Mouse (Mus musculus): ENCODE measurements around the gene Phactr1. TPM values are rescaled to one million over a fixed set of nuclear protein-coding genes. Genes with fewer than 3 reads are reported as not detected.

The Phactr1 gene
- polyA plus RNA-seq, 1 experiment from 2014 or later = 32.4 TPM

GRCm38 (mm10) chr13:42956327-42956726 lies 275.9 kb downstream of the Phactr1 start:
- 72% methylated on average over 10 of the region's 10 CpGs for WGBS
- no peak for ATAC-seq (replicated peaks; ENCODE audit: low FRiP score, low read depth)
- Histone ChIP-seq H3K27ac (no peak overlapping the region), H3K9ac (ENCODE audit: low read depth, low read length) (no peak overlapping the region), H3K36me3 (ENCODE audit: insufficient read depth, low read length) (no peaks in the 10 kb centered on the region), H3K27me3 (ENCODE audit: insufficient read depth, low read length) (no peaks in the 10 kb centered on the region), H3K4me2 (ENCODE audit: low read length) (no peak overlapping the region), H3K4me3 (replicated peaks; ENCODE audit: low read depth, low read length) (no peak overlapping the region), H3K4me1 (replicated peaks; ENCODE audit: insufficient read depth, low read length) (no peaks in the 10 kb centered on the region), H3K9me3 (replicated peaks; ENCODE audit: low read length) (no peaks in the 10 kb centered on the region)
- no peak for DNase-seq (ENCODE audit: low spot score)
- no peak for TF ChIP-seq CTCF (IDR thresholded peaks at IDR 0.05; ENCODE audit: low read depth)

- peak; percentile 41 for DNase-seq (ENCODE audit: low spot score)
Observed at GRCm38 (mm10) chr13:42957856-42958255, 277.4 kb downstream of the Phactr1 start.

GRCm38 (mm10) chr13:42958867-42959266 lies 278.4 kb downstream of the Phactr1 start:
- H3K27me3 ChIP-seq (ENCODE audit: insufficient read depth, low read length) = no peaks in the 10 kb centered on the region
- no peaks in the 10 kb centered on the region for H3K9me3 ChIP-seq (replicated peaks; ENCODE audit: low read length)
- no peaks in the 10 kb centered on the region for H3K4me1 ChIP-seq (replicated peaks; ENCODE audit: insufficient read depth, low read length)
- no peak for TF ChIP-seq CTCF (IDR thresholded peaks at IDR 0.05; ENCODE audit: low read depth)
- no peak for DNase-seq (ENCODE audit: low spot score)
- no peak overlapping the region for H3K27ac ChIP-seq
- WGBS = 88% methylated on average over 2 of the region's 2 CpGs
- no peak overlapping the region for H3K4me3 ChIP-seq (replicated peaks; ENCODE audit: low read depth, low read length)
- no peak for ATAC-seq (replicated peaks; ENCODE audit: low FRiP score, low read depth)
- H3K36me3 ChIP-seq (ENCODE audit: insufficient read depth, low read length) = no peaks in the 10 kb centered on the region
- no peak overlapping the region for H3K4me2 ChIP-seq (ENCODE audit: low read length)
- H3K9ac ChIP-seq (ENCODE audit: low read depth, low read length) = no peak overlapping the region

More at GRCm38 (mm10) chr13:42957856-42958255, 277.4 kb downstream of the Phactr1 start:
- Histone ChIP-seq H3K9me3 (replicated peaks; ENCODE audit: low read length) (no peaks in the 10 kb centered on the region), H3K27ac (no peak overlapping the region), H3K36me3 (ENCODE audit: insufficient read depth, low read length) (no peaks in the 10 kb centered on the region), H3K27me3 (ENCODE audit: insufficient read depth, low read length) (no peaks in the 10 kb centered on the region), H3K4me3 (replicated peaks; ENCODE audit: low read depth, low read length) (no peak overlapping the region), H3K9ac (ENCODE audit: low read depth, low read length) (no peak overlapping the region), H3K4me1 (replicated peaks; ENCODE audit: insufficient read depth, low read length) (no peaks in the 10 kb centered on the region), H3K4me2 (ENCODE audit: low read length) (no peak overlapping the region)
- TF ChIP-seq CTCF (IDR thresholded peaks at IDR 0.05; ENCODE audit: low read depth) = no peak
- no peak for ATAC-seq (replicated peaks; ENCODE audit: low FRiP score, low read depth)
- 55% methylated on average over 7 of the region's 7 CpGs for WGBS

DNA sequence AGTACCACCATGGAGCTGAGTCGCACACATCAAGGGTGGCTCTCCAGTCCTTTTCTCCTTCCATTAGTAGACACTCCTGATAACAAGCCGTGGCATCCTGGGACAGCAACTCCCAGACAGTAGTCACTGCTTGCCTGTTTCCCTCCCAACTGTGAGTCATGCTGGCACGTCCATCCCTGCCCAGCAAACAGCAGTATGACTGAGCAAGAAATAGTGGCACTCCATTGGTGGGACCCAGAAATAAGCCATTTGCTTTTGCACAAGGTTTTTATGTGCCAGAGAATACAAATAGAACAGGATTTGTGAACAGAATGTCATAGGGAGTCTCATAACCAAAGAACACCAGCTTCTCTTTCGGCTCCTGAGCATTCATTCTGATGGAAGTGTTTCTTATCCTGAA lies 281.1 kb downstream of the Phactr1 start:
- H3K36me3 ChIP-seq (ENCODE audit: insufficient read depth, low read length) = no peaks in the 10 kb centered on the region
- H3K4me3 ChIP-seq (replicated peaks; ENCODE audit: low read depth, low read length) = no peak overlapping the region
- H3K4me2 ChIP-seq (ENCODE audit: low read length) = no peak overlapping the region
- no peaks in the 10 kb centered on the region for H3K27me3 ChIP-seq (ENCODE audit: insufficient read depth, low read length)
- no peak for TF ChIP-seq CTCF (IDR thresholded peaks at IDR 0.05; ENCODE audit: low read depth)
- H3K27ac ChIP-seq = no peak overlapping the region
- no peak for DNase-seq (ENCODE audit: low spot score)
- no peak overlapping the region for H3K9ac ChIP-seq (ENCODE audit: low read depth, low read length)
- H3K4me1 ChIP-seq (replicated peaks; ENCODE audit: insufficient read depth, low read length) = no peaks in the 10 kb centered on the region
- no peak for ATAC-seq (replicated peaks; ENCODE audit: low FRiP score, low read depth)
- 90% methylated on average over 4 of the region's 4 CpGs for WGBS
- H3K9me3 ChIP-seq (replicated peaks; ENCODE audit: low read length) = no peaks in the 10 kb centered on the region

GRCm38 (mm10) chr13:42968537-42968936 lies 288.1 kb downstream of the Phactr1 start:
- TF ChIP-seq CTCF (IDR thresholded peaks at IDR 0.05; ENCODE audit: low read depth) = no peak
- Histone ChIP-seq H3K9me3 (replicated peaks; ENCODE audit: low read length) (no peaks in the 10 kb centered on the region), H3K4me2 (ENCODE audit: low read length) (no peak overlapping the region), H3K27me3 (ENCODE audit: insufficient read depth, low read length) (no peaks in the 10 kb centered on the region), H3K9ac (ENCODE audit: low read depth, low read length) (no peak overlapping the region), H3K36me3 (ENCODE audit: insufficient read depth, low read length) (no peaks in the 10 kb centered on the region), H3K27ac (no peak overlapping the region), H3K4me1 (replicated peaks; ENCODE audit: insufficient read depth, low read length) (no peaks in the 10 kb centered on the region), H3K4me3 (replicated peaks; ENCODE audit: low read depth, low read length) (no peak overlapping the region)
- WGBS = 53% methylated on average over 4 of the region's 4 CpGs
- DNase-seq (ENCODE audit: low spot score) (no peak), ATAC-seq (replicated peaks; ENCODE audit: low FRiP score, low read depth) (no peak)

DNA sequence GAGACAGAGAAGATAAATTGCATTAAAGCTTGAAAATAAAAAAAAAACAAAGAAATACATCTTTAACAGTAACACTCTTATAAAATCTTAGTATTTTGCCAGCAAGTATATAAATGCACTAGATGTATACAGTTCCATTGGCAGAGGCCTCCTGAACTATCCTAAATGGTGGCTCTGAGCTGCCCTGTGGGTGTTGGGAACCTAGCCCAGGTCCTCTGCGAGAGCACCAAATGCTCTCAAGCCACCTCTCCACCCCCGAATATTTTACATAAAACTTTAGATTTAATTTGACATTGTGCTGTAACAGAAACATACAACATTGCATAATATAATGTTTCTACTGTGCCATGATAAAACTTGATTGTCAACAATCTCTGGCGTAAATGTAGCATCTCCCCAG lies 293.1 kb downstream of the Phactr1 start:
- DNase-seq (ENCODE audit: low spot score) = no peak
- Histone ChIP-seq H3K4me3 (replicated peaks; ENCODE audit: low read depth, low read length) (no peak overlapping the region), H3K9ac (ENCODE audit: low read depth, low read length) (no peak overlapping the region), H3K4me1 (replicated peaks; ENCODE audit: insufficient read depth, low read length) (no peaks in the 10 kb centered on the region), H3K4me2 (ENCODE audit: low read length) (no peak overlapping the region), H3K9me3 (replicated peaks; ENCODE audit: low read length) (no peaks in the 10 kb centered on the region), H3K36me3 (ENCODE audit: insufficient read depth, low read length) (no peaks in the 10 kb centered on the region), H3K27ac (no peak overlapping the region), H3K27me3 (ENCODE audit: insufficient read depth, low read length) (no peaks in the 10 kb centered on the region)
- WGBS = 91% methylated on average over 3 of the region's 3 CpGs
- ATAC-seq (replicated peaks; ENCODE audit: low FRiP score, low read depth) = no peak
- no peak for TF ChIP-seq CTCF (IDR thresholded peaks at IDR 0.05; ENCODE audit: low read depth)

- Histone ChIP-seq H3K4me1 (replicated peaks; ENCODE audit: insufficient read depth, low read length) (no peaks in the 10 kb centered on the region), H3K9me3 (replicated peaks; ENCODE audit: low read length) (no peaks in the 10 kb centered on the region), H3K4me2 (ENCODE audit: low read length) (no peak overlapping the region), H3K4me3 (replicated peaks; ENCODE audit: low read depth, low read length) (no peak overlapping the region), H3K27ac (no peak overlapping the region), H3K9ac (ENCODE audit: low read depth, low read length) (no peak overlapping the region), H3K36me3 (ENCODE audit: insufficient read depth, low read length) (no peaks in the 10 kb centered on the region), H3K27me3 (ENCODE audit: insufficient read depth, low read length) (no peaks in the 10 kb centered on the region)
- WGBS = 67% methylated on average over 2 of the region's 2 CpGs
- DNase-seq (ENCODE audit: low spot score) = no peak
- no peak for TF ChIP-seq CTCF (IDR thresholded peaks at IDR 0.05; ENCODE audit: low read depth)
- ATAC-seq (replicated peaks; ENCODE audit: low FRiP score, low read depth) = no peak
Observed at GRCm38 (mm10) chr13:42973961-42974360, 293.5 kb downstream of the Phactr1 start.

Data from kidney, postnatal 0 days (tissue).